Mouse (Mus musculus): Measurements from ENCODE around the gene Gaa. TPM values are rescaled to one million over a fixed set of nuclear protein-coding genes. Genes with fewer than 3 reads are reported as not detected.

Gene Gaa
- polyA plus RNA-seq, 1 experiment from 2014 or later: 78.7 TPM

Other genes with a start within 250 kb of the Gaa start
- 10.7 and 13.7 TPM in 2 replicates for gene Cbx2, start 244.9 kb upstream of the Gaa start, polyA plus RNA-seq (2014; fragmentation: Nextera tagmentation; extraction: Ambion mirVana)
- 8.5 and 9.8 TPM in 2 replicates for gene Cbx8, start 226.9 kb upstream of the Gaa start, polyA plus RNA-seq (2014; fragmentation: Nextera tagmentation; extraction: Ambion mirVana)
- gene Cbx4, start 181.7 kb upstream of the Gaa start, polyA plus RNA-seq (2014; fragmentation: Nextera tagmentation; extraction: Ambion mirVana): 16.8 and 20.2 TPM in 2 replicates
- 39.3 and 41.2 TPM in 2 replicates for gene Tbc1d16, start 39.4 kb upstream of the Gaa start, polyA plus RNA-seq (2014; fragmentation: Nextera tagmentation; extraction: Ambion mirVana)
- 12.0 and 14.1 TPM in 2 replicates for gene Ccdc40, start 39.3 kb upstream of the Gaa start, polyA plus RNA-seq (2014; fragmentation: Nextera tagmentation; extraction: Ambion mirVana)
- 223 and 243 TPM in 2 replicates for gene Eif4a3, start 32.2 kb downstream of the Gaa start, polyA plus RNA-seq (2014; fragmentation: Nextera tagmentation; extraction: Ambion mirVana)
- 0.16 and 0.18 TPM in 2 replicates for gene Card14, start 39.9 kb downstream of the Gaa start, polyA plus RNA-seq (2014; fragmentation: Nextera tagmentation; extraction: Ambion mirVana)
- gene Sgsh, start 87.6 kb downstream of the Gaa start, polyA plus RNA-seq (2014; fragmentation: Nextera tagmentation; extraction: Ambion mirVana): 3.4 and 5.1 TPM in 2 replicates
- 5.0 and 6.0 TPM in 2 replicates for gene Slc26a11, start 87.7 kb downstream of the Gaa start, polyA plus RNA-seq (2014; fragmentation: Nextera tagmentation; extraction: Ambion mirVana)
- gene Rnf213, start 125.2 kb downstream of the Gaa start, polyA plus RNA-seq (2014; fragmentation: Nextera tagmentation; extraction: Ambion mirVana): 1.5 and 2.2 TPM in 2 replicates
- gene Endov, start 223.5 kb downstream of the Gaa start, polyA plus RNA-seq (2014; fragmentation: Nextera tagmentation; extraction: Ambion mirVana): 11.4 and 15.9 TPM in 2 replicates

Measured in hindbrain, embryonic 14.5 days (tissue).